Mouse (Mus musculus) gastrocnemius, adult 8-10 months (tissue): ENCODE data around the gene Vps33a. TPM values are rescaled to one million over a fixed set of nuclear protein-coding genes. Genes with fewer than 3 reads are reported as not detected.
"Not testable (repeated sequence)": the region's sequence is repeated elsewhere in the genome, so short reads cannot be mapped to it uniquely, and the experiment has no call there.

Source experiments
- DNase-seq, 2 experiments: peaks; one replicate each; pipeline ENCODE4 v3.0.0; 2022; ENCODE audit warnings: low spot score in 2 of 2
- microRNA-seq: library from miRNA; unstranded; fragments of <30 nt; microRNA quantifications from one replicate; pipeline ENCODE4 v1.2.0, GENCODE M21; 2022
- total RNA-seq, 4 experiments: library from RNA; stranded (reverse); gene quantifications; 2 replicates each; pipeline ENCODE4 v1.2.4; 2022

Gene Vps33a
- total RNA-seq, 4 experiments from 2014 or later: 35.1 to 44.4 (median 38.9) TPM

DNA sequence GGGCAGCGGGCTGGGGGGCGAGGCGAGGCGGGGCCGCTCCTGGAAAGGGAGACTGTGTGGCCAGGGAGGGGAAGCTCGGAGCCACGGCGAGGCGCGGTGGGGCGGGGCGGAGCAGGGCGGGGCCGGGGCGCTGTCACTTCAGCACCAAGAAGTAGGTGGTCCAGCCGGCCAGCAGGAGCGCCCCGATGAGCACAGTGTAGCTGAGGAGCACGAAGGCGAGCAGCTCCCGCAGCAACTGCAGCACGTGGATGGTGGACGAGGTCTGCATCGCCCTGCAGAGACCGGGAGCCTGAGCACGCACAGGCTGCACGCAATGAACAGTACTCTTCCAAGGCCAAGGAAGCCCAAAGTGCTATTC, 48.5 kb downstream of the Vps33a start:
- no peak for DNase-seq

DNA sequence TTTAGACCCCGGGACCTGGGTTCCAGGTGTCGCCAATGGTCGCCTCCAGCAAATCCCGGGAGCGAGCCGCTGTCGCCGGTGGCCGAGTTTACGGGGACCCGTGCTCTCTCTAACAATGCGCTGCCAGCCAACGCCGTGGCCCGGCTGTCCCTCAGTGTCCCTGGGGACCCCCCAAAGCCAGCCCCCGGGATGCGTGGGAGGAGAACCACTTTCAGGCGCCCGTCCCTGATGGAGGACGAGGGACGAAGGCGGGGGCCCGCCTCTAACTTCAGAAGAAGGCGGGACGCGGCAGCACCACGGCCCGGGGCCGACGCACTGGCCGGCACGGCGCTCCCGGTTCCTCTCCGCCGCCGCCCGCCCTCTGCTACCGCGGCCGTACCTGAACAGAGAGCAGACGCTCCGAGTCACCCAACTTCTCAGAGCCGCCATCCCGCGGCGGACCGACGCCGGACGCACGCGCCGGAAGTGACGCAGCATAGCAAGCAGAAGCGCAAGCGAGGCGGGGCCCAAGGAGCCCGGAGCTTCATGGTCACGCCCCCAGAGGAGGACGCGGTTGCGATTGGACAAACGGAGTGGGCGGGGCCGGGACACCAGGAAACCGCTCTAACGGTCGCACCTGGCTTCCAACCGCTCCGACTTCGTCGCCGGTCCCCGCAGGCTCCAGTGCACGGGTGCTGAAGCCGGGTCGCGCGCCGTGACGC, 49.0 kb downstream of the Vps33a start, which contains the start of gene Diablo:
TSS of gene Diablo (minus strand) at position 485 of the 701 bp plus-strand sequence.
- peak; percentile 97 for DNase-seq

DNA sequence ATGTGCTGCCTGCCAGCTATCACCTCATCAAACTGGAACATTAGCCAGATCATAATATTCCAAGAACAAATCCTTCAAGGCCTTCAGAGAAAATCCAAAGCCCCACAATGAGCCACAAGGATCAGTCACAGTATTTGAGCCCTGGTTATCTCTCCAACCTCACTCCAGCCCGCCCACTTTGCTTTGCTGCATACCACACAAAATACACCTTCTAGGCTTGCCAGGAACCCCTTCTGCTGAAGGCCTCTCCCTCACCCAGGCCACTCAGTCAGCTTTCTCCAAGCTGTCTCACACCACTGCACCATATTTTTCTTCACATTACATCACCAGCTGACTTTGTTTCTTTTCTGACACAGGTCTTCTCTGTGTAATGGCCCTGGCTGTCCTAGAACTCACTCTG, 50.7 kb downstream of the Vps33a start:
- no peak for DNase-seq

DNA sequence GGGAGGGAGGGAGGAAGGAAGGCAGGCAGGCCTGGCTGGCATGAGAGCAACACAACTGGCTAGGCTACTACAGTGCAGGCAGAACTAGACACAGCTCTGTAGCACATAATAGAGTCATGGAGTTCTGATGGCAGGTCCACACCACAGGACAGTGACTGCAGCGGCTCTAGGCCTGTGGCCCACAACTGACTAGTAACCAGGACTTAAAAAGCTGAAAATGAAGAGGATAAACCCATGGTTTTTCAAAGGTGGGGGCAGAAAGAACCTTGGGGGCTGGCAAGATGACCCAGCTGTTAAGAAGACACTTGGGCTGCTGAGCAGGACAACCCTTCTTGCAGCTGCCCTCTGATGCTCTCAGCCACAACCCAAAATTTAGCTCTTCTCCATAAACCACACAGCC, 51.2 kb downstream of the Vps33a start:
- no peak for DNase-seq

DNA sequence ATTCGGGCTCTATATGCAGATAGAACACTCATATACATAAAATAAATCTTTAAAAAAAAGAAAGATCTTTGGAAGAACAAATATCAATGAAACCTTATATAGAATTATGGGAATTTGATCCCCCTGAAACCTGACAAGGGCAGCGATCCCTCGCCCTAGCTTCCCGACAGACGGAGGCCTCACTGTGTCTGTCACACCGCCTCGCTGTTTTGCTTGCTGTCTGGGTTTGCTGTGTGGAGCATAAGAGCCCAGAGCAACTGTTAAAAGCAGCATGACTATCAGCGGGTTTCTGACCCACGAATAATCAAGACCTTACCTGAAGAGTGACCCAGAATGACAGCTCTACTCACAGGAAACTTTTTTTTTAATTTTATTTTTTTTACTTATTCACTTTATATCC, 52.2 kb downstream of the Vps33a start:
- DNase-seq: no peak

DNA sequence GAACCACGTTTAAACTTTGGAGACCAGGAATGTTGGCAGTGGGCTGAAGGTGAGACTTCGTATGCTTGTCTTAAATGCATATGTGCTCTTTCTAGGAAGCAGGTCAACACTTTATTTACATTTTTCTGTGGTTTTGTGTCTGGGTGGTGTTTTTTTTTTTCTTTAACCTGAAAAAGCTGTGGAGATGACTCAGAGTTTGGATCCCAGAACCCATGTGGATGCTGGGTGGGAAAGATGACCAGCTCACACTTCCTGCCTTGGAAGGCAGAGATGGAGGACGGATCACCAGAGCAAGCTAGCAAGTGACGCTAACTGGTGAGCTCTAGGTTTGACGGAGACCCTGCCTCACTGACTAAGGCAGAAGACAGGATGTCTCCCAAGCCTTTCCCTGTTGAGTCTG, 58.0 kb downstream of the Vps33a start:
- DNase-seq: no peak

DNA sequence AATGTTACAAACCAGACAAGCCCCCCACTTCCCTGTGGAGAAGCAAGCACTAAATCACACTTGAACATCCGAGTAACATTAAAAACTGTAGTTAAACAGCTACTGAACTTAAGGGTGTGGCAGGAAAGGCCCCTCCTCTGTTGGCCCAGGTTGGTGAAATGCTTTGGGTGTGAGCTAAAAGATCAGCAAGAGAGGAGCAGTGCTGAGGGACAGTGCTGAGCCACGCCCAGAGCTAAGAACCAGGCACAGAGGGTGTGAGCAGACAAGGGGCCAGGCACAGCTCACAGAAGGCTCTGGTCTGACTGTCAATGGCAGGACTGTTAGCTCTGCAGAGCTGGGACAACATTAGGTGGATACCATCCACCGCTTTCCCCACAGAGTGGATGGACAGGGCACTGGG, 60.7 kb downstream of the Vps33a start:
- DNase-seq: no peak

DNA sequence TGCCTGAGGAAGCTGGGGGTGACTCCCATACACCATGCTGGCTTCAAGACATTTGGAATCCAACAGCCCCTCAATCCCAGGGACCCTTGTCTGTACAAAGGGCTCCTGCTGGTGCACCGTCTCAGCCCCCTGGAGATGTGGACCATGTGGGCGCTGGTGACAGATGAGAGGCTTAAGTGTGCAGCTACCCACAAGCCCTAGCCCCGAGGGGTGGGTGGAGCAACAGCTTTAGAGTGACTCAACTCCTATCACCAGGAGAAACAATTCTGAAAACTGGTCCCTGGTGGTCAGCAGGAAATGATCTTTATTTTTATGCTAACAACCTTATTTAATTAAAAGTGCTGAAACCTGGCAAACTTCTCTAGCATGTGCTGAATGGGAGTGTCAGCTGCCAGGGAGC, 61.4 kb downstream of the Vps33a start:
- DNase-seq: not testable (repeated sequence)

DNA sequence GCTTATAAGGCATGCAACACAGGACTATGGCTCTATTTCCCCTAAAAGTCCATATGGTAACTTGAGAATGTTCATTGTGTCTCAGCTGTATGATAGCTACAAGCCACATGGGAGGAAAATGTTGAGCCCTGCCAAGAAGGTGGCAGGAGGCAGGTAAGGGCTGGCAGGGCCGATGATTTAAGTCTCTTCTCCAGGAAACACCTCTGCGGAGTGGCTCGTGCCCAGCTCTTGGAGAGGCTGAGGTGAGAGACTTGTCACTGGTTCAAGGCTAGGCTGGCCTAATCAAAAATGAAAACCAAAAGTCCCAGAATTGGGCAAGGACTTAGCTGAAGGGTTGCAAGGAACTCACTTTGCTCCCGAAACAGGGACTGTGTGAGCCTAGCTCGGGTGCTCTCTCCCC, 62.7 kb downstream of the Vps33a start, which contains the start of gene B3gnt4:
TSS of gene B3gnt4 (plus strand) at position 301 of the 400 bp plus-strand sequence.
- no peak for DNase-seq

DNA sequence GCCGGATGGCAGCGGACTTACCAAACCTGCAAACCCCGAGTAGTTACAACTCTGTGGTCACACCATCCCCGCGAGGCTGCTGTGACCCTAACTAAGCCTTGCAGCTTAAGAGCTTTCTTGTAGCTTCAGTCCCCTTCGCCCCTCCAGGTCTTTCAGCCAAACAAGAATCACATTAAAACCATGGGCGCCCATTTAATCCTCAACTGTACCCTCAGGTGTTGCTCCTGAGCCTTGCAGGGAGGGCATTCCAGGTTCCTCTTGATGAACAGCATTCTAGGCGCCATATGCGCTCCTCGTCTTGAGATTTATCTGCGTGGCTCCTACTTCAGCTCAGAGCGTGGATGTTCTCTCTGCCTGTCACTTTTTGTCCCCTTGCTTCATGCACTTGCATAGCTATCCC, 63.9 kb downstream of the Vps33a start:
- no peak for DNase-seq

DNA sequence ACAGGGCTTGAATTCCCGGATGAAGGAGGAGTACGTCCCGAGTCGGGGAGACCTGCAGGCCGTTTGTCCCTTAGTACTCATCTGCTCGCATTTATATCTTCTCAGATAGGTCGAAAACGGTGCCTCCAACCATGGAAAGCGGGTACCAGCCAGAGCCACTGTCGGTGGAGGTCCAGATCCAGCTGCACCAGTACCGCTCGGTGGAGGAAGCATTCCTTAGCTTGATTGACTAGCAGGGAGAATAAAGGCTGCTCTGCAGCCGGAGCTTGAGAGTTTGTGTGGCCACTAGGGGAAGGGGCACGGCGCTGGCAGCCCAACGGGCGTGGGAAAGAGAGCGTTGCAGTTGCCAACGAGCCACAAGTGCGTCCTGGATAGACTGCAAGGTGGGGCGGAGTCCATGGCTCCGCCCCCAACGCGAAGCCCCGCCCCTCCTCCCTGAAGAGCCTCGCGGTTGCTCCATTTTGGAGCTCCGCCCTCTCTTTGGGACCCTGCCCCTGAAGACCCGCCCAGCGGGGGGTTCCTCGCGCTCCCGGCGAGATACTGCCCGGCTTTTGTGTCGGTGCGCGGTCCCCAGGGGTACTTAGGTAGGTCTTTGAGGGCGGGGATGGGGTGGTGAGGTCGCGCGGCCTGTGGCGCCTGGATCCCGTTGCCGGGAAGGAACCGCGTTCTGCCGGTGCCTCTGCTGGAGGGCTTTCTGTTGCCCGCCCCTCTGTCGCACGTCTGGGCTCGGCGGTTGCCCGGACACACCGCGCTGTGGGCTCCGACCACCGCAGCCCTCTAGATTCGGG, 64.7 kb downstream of the Vps33a start:
- peak; percentile 59 to 61 for DNase-seq

DNA sequence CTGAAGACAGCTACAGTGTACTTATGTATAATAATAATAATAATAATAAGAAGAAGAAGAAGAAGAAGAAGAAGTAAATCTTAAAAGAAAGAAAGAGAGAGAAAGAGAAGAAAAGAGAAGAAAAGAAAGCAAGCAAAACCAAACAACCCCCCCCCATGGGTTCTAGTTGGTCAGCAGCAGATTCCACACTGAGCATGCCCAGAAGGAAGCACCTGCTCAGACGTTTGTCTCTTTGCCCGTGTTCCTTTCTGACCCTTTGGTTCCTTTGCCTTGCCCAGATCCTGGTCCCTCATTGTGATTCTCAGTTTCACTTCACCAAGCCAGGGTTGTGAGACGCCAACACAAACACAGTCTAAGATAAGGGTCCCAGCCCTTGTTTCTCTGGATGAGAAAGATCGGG, 70.9 kb downstream of the Vps33a start:
- no peak for DNase-seq

DNA sequence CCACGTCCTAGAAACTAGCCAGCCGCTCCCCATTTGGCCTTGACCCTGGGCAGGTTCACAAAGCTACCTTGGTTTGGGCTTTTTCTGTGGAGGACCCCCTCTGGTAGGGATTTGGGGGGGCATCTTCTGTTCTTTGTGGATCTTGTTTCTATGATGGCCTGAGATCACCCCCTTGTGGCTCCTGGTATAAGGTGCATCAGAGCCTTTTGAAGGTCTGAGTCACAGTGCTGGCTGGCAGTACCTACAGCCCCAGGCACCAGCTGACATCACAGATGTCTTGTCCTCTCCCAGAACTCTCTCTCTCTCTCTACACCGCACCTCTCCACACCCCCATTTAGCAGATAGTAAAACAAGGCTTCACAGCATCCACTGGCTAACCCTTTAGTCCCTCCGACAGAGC, 73.1 kb downstream of the Vps33a start:
- DNase-seq: no peak

DNA sequence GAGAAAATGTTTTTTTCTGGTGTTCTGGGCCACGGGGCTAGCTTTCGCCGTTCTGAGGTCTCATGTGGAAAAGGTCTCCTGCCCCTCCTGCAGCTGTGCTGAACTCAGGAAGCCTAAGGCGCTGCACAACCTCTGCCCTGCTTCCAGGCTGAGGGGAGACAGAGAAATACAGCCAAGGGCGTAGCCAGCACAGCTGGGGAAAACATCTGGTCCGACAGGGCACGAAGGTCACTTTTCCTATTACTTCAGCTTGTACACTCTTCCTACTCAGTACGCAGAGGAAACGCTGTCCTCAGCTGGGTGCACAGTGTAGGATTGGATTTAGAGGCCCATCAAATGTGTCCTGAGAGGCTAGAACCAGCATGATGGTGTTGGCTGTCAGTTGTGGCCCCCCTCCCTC, 82.9 kb downstream of the Vps33a start:
- peak; percentile 25 to 38 for DNase-seq

DNA sequence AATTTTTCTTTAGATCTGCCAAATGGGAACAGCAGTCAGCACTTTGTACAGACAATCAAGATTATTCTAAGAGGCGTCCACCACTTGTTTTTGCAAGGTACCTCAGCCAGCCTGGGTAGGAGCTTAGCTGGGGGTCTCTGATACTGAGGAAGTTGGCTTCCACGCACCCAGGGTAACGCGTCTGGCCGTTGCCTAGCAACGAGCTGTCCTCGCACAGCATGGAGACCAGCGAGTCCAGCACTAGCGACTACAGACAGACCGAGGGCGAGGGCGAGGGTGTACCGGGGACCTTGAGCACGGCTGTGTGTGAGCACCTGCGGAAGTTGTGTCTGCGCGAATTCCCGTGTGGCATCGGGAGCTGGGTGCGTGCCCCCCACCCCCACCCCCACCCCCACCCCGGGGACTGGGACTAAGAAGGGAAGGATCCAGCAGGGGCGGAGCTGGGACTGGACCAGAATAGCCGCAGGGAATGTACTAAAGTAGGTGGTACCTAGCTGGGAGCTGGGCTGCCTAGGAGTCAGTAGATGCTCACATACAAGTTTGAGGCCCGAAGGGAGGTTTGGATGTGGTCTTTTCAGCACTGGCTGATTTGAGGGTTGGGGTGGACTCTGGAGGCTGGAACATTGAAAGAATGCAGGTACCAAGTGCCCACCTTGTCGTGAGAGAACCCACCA, 83.6 kb downstream of the Vps33a start, which contains the start of the genes Lrrc43 and Il31:
TSS of gene Lrrc43 (plus strand) at position 194 of the 674 bp plus-strand sequence.
TSS of gene Il31 (minus strand) at position 378 of the 674 bp plus-strand sequence.
- no peak for DNase-seq

DNA sequence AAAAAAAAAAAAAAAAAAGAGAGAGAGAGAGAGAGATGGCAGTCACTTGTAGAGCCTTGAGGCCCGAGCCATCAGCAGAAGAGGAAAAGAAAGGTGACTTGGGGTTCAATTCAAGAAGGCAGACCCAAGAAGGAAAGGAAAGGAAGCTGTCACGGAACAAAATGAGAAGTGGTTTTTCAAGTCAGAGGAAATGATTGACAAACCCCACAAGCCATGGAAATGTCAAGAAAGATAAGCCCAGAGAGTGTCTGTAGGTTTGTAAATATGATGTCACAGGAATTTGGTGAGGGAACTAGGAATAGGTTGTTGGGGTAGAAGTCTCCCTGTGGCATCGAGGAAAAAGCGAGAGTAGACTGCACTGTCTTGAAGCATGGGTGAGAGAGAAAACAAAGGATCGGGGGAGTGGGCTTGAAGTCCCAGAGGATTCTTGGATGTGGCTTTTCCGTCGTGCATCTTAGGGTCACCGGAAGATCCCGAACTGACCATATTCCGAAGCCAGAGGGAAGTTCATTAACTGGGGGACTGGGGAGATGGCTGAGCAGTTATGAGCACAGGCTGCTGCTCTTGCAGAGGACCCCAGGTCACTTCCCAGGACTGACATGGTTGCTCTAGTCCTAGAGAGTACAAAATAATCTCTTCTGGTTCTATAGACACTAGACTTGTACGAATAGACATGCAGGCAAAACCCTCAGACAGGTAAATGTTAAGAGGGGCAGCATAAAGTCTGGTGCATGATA, 85.0 kb downstream of the Vps33a start:
- no peak for DNase-seq

Small RNAs within 50 kb of the gene (microRNA-seq; reads per million reads assigned to microRNA genes)
- gene Mir7647: not detected

Other genes with a start within 250 kb of the Vps33a start
- gene Bcl7a, start 229.2 kb downstream of the Vps33a start, total RNA-seq: 1 to 10 TPM; 7.3 to 9.6 (median 7.9) TPM
- 10 to 100 TPM; 62.2 to 81.0 (median 63.8) TPM for gene Mlxip, start 178.2 kb downstream of the Vps33a start, total RNA-seq
- not detected for gene Lrrc43, start 83.7 kb downstream of the Vps33a start, total RNA-seq
- gene Il31, start 83.5 kb downstream of the Vps33a start, total RNA-seq: not detected
- not detected for gene B3gnt4, start 62.6 kb downstream of the Vps33a start, total RNA-seq
- gene Diablo, start 48.9 kb downstream of the Vps33a start, total RNA-seq: 10 to 100 TPM; 37.0 to 44.9 (median 41.6) TPM
- gene Gm49027, start 47.5 kb downstream of the Vps33a start, total RNA-seq: not detected
- 100 to 1,000 TPM; 341 to 375 (median 357) TPM for gene Clip1, start 111.6 kb upstream of the Vps33a start, total RNA-seq
- 10 to 100 TPM in 3 of 4 experiments, 1 to 10 TPM in 1; 10.0 to 15.4 (median 11.6) TPM for gene Zcchc8, start 148.1 kb upstream of the Vps33a start, total RNA-seq
- 10 to 100 TPM; 28.1 to 39.6 (median 33.0) TPM for gene Rsrc2, start 176.4 kb upstream of the Vps33a start, total RNA-seq
- under 1 TPM in 1 of 4 experiments, not detected in 3; 0.05 TPM for gene Kntc1, start 176.7 kb upstream of the Vps33a start, total RNA-seq